Mouse (Mus musculus) bone marrow, adult 2 months (tissue): Measurements from ENCODE around the gene Cacnb1.

Experiments
- CTCF ChIP-seq: fragments of 200-500 bp; IDR thresholded peaks from 2 replicates; pipeline ENCODE4 v1.5.1; 2011; ENCODE audit warnings: low read length, control low read depth; ENCODE audit not compliant: control insufficient read depth, insufficient read depth
- POLR2A ChIP-seq: fragments of 200-500 bp; IDR thresholded peaks from 2 replicates; pipeline ENCODE4 v1.6.1; 2011; ENCODE audit warnings: low read depth, mild to moderate bottlenecking, control low read depth, low read length, borderline replicate concordance; ENCODE audit not compliant: control insufficient read depth

DNA sequence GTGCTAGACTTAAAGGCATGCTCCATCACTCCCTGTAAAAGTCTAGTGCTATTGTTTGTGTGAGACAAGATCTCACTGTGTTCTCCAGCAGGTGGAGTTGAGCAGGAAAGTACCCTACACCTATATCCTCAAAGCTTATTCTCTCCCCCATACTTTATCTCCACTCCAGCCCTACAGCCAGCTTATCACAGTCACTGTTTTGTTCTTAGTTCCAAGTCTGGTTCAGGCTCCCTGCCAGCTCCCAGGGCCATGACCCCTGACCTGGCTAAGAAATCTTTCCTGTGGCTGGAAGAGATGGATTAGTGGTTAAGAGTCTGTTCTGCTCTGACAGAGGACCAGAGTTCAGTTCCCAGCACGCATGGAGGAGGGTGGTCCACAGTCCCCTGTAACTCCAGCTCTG, 23.6 kb upstream of the Cacnb1 start:
- TF ChIP-seq CTCF (no peak), POLR2A (no peak)
